Mouse (Mus musculus) liver, embryonic 12.5 days (tissue): ENCODE measurements around the gene Rara. TPM values are rescaled to one million over a fixed set of nuclear protein-coding genes. Genes with fewer than 3 reads are reported as not detected.
A peak's percentile ranks its signal among the peaks of the same experiment; 100 is the strongest.
"Not testable (repeated sequence)": the region's sequence is repeated elsewhere in the genome, so short reads cannot be mapped to it uniquely, and the experiment has no call there.

Experiments
- ATAC-seq: fragments of 200-750 bp; cut with Nextera tagmentation; 2 replicates; pipeline ENCODE4 v1.8.0; 2017; ENCODE audit warnings: moderate number of reproducible peaks, mild to moderate bottlenecking, moderate library complexity
- H3K27ac ChIP-seq: fragments of 300-500 bp; sonication (generic); 2 replicates; pipeline ENCODE4 v1.5.1; 2016; ENCODE audit warnings: mild to moderate bottlenecking
- H3K27me3 ChIP-seq: fragments of 300-500 bp; sonication (generic); replicated peaks from 2 replicates; pipeline ENCODE4 v1.6.1; 2016; ENCODE audit warnings: mild to moderate bottlenecking, moderate library complexity
- H3K36me3 ChIP-seq: fragments of 300-500 bp; sonication (generic); 2 replicates; pipeline ENCODE4 v1.6.1; 2016; ENCODE audit warnings: mild to moderate bottlenecking, moderate library complexity
- H3K4me1 ChIP-seq: fragments of 300-500 bp; sonication (generic); 2 replicates; pipeline ENCODE4 v1.6.1; 2016
- H3K4me2 ChIP-seq: fragments of 300-500 bp; sonication (generic); 2 replicates; pipeline ENCODE4 v1.6.1; 2016; ENCODE audit warnings: mild to moderate bottlenecking, moderate library complexity
- H3K4me3 ChIP-seq: fragments of 300-500 bp; sonication (generic); 2 replicates; pipeline ENCODE4 v1.5.1; 2016; ENCODE audit warnings: mild to moderate bottlenecking, moderate library complexity
- H3K9ac ChIP-seq: fragments of 300-500 bp; sonication (generic); 2 replicates; pipeline ENCODE4 v1.6.1; 2016; ENCODE audit warnings: mild to moderate bottlenecking, moderate library complexity
- H3K9me3 ChIP-seq: fragments of 300-500 bp; sonication (generic); replicated peaks from 2 replicates; pipeline ENCODE4 v1.6.1; 2016; ENCODE audit warnings: mild to moderate bottlenecking, moderate library complexity
- WGBS: fragments of 180-500 bp; shearing (Covaris S2); methylation state at CpG from one replicate; pipeline ENCODE4 v1.1.7; 2016; ENCODE audit not compliant: insufficient replicate concordance; 5-methylcytosine and 5-hydroxymethylcytosine counted together
- polyA plus RNA-seq: library from polyadenylated mRNA; unstranded; fragments of >200 nt; fragmentation: Nextera tagmentation; extraction: Ambion mirVana; gene quantifications from 2 replicates; pipeline ENCODE4 v1.2.1, GENCODE M21; 2016

Rara gene
- polyA plus RNA-seq, 1 experiment from 2014 or later: 7.1 TPM

- Histone ChIP-seq H3K9me3 (no peaks in the 10 kb centered on the region), H3K4me2 (0 out of 2 replicates have a peak overlapping the region, but pooled peaks have one; percentile 9), H3K4me1 (peaks cover 69% of the 10 kb centered on the region), H3K36me3 (no peaks in the 10 kb centered on the region), H3K27ac (no peak overlapping the region), H3K4me3 (no peak overlapping the region), H3K27me3 (peaks cover 99% of the 10 kb centered on the region), H3K9ac (no peak overlapping the region)
- WGBS: 28% methylated on average over 19 of the region's 19 CpGs
- ATAC-seq: no peak
Observed at GRCm38 (mm10) chr11:98932293-98933091, 4.9 kb downstream of the Rara start.

GRCm38 (mm10) chr11:98933151-98933550 lies 5.5 kb downstream of the Rara start:
- Histone ChIP-seq H3K36me3 (no peaks in the 10 kb centered on the region), H3K27ac (no peak overlapping the region)

GRCm38 (mm10) chr11:98933847-98934246 lies 6.2 kb downstream of the Rara start:
- not testable (repeated sequence) for H3K36me3 ChIP-seq, H3K9ac ChIP-seq, H3K4me3 ChIP-seq, H3K4me2 ChIP-seq, ATAC-seq, H3K27ac ChIP-seq, H3K9me3 ChIP-seq
- peaks cover 99% of the 10 kb centered on the region for H3K27me3 ChIP-seq
- peaks cover 70% of the 10 kb centered on the region for H3K4me1 ChIP-seq
- 75% methylated on average over 2 of the region's 2 CpGs for WGBS

More at GRCm38 (mm10) chr11:98933151-98933550, 5.5 kb downstream of the Rara start:
- H3K9me3 ChIP-seq: no peaks in the 10 kb centered on the region
- 0 out of 2 replicates have a peak overlapping the region, but pooled peaks have one; percentile 9 for H3K4me2 ChIP-seq
- no peak overlapping the region for H3K4me3 ChIP-seq
- no peak for ATAC-seq
- H3K4me1 ChIP-seq: peaks cover 70% of the 10 kb centered on the region
- H3K27me3 ChIP-seq: peaks cover 99% of the 10 kb centered on the region
- 41% methylated on average over 9 of the region's 9 CpGs for WGBS
- H3K9ac ChIP-seq: no peak overlapping the region

- 73% methylated on average over 3 of the region's 3 CpGs for WGBS
- Histone ChIP-seq H3K27ac (no peak overlapping the region), H3K4me3 (no peak overlapping the region), H3K9ac (no peak overlapping the region), H3K9me3 (no peaks in the 10 kb centered on the region), H3K4me2 (no peak overlapping the region), H3K4me1 (peaks cover 74% of the 10 kb centered on the region), H3K36me3 (no peaks in the 10 kb centered on the region), H3K27me3 (peaks cover 99% of the 10 kb centered on the region)
- no peak for ATAC-seq
Observed at GRCm38 (mm10) chr11:98934367-98934766, 6.7 kb downstream of the Rara start.

GRCm38 (mm10) chr11:98935123-98935522 lies 7.5 kb downstream of the Rara start:
- WGBS: 65% methylated on average over 3 of the region's 3 CpGs
- Histone ChIP-seq H3K27ac (no peak overlapping the region), H3K9ac (no peak overlapping the region), H3K27me3 (peaks cover 99% of the 10 kb centered on the region), H3K9me3 (no peaks in the 10 kb centered on the region), H3K4me1 (peaks cover 74% of the 10 kb centered on the region), H3K36me3 (no peaks in the 10 kb centered on the region), H3K4me3 (no peak overlapping the region), H3K4me2 (no peak overlapping the region)
- ATAC-seq: no peak

- H3K36me3 ChIP-seq: no peaks in the 10 kb centered on the region
- peak overlapping the region; percentile 64 for H3K4me3 ChIP-seq
- H3K27me3 ChIP-seq: peaks cover 99% of the 10 kb centered on the region
- no peaks in the 10 kb centered on the region for H3K9me3 ChIP-seq
- ATAC-seq: no peak
- WGBS: 8% methylated on average over 29 of the region's 29 CpGs
- no peak overlapping the region for H3K27ac ChIP-seq
- peaks cover 74% of the 10 kb centered on the region for H3K4me1 ChIP-seq
- H3K9ac ChIP-seq: peak overlapping the region; percentile 73; the same call in 1 of the 2 replicates
- H3K4me2 ChIP-seq: peak overlapping the region; percentile 94
Observed at GRCm38 (mm10) chr11:98936170-98936569, 8.6 kb downstream of the Rara start.

- no peaks in the 10 kb centered on the region for H3K9me3 ChIP-seq
- H3K36me3 ChIP-seq: no peaks in the 10 kb centered on the region
- H3K27ac ChIP-seq: no peak overlapping the region; the same call in 1 of the 2 replicates
- 3% methylated on average over 23 of the region's 23 CpGs for WGBS
- H3K4me3 ChIP-seq: peak overlapping the region; percentile 64
- peak; percentile 38 for ATAC-seq
- peak overlapping the region; percentile 94 for H3K4me2 ChIP-seq
- peaks cover 74% of the 10 kb centered on the region for H3K4me1 ChIP-seq
- H3K27me3 ChIP-seq: peaks cover 92% of the 10 kb centered on the region
- H3K9ac ChIP-seq: peak overlapping the region; percentile 73
Observed at GRCm38 (mm10) chr11:98936606-98937409, 9.2 kb downstream of the Rara start.

- Histone ChIP-seq H3K4me3 (peak overlapping the region; percentile 64), H3K4me1 (peaks cover 74% of the 10 kb centered on the region), H3K9ac (peak overlapping the region; percentile 73), H3K4me2 (peak overlapping the region; percentile 94), H3K36me3 (no peaks in the 10 kb centered on the region), H3K27ac (peak overlapping the region; percentile 31; the same call in 1 of the 2 replicates), H3K27me3 (peaks cover 86% of the 10 kb centered on the region), H3K9me3 (no peaks in the 10 kb centered on the region)
- WGBS: 0% methylated on average over 38 of the region's 38 CpGs
- peak; percentile 88 for ATAC-seq
Observed at GRCm38 (mm10) chr11:98937410-98937913, 9.8 kb downstream of the Rara start.

GRCm38 (mm10) chr11:98937914-98938694 lies 10.5 kb downstream of the Rara start:
- WGBS: 2% methylated on average over 39 of the region's 39 CpGs
- peaks cover 79% of the 10 kb centered on the region for H3K27me3 ChIP-seq
- peak overlapping the region; percentile 64 for H3K4me3 ChIP-seq

GRCm38 (mm10) chr11:98938701-98939083 lies 11.1 kb downstream of the Rara start:
- no peak overlapping the region for H3K27ac ChIP-seq
- 0 out of 2 replicates have a peak overlapping the region, but pooled peaks have one; percentile 73 for H3K9ac ChIP-seq
- peak overlapping the region; percentile 94 for H3K4me2 ChIP-seq
- H3K36me3 ChIP-seq: no peaks in the 10 kb centered on the region
- H3K9me3 ChIP-seq: no peaks in the 10 kb centered on the region
- WGBS: 33% methylated on average over 7 of the region's 7 CpGs
- peaks cover 80% of the 10 kb centered on the region for H3K4me1 ChIP-seq
- ATAC-seq: no peak
- peak overlapping the region; percentile 64 for H3K4me3 ChIP-seq
- peaks cover 73% of the 10 kb centered on the region for H3K27me3 ChIP-seq

More at GRCm38 (mm10) chr11:98937914-98938694, 10.5 kb downstream of the Rara start:
- Histone ChIP-seq H3K4me1 (peaks cover 74% of the 10 kb centered on the region), H3K27ac (peak overlapping the region; percentile 31; the same call in 1 of the 2 replicates), H3K9me3 (no peaks in the 10 kb centered on the region), H3K4me2 (peak overlapping the region; percentile 94), H3K9ac (peak overlapping the region; percentile 73), H3K36me3 (no peaks in the 10 kb centered on the region)
- ATAC-seq: peak; percentile 14
